Mouse (Mus musculus): ENCODE results near the gene Itga7.

The Itga7 gene

DNA sequence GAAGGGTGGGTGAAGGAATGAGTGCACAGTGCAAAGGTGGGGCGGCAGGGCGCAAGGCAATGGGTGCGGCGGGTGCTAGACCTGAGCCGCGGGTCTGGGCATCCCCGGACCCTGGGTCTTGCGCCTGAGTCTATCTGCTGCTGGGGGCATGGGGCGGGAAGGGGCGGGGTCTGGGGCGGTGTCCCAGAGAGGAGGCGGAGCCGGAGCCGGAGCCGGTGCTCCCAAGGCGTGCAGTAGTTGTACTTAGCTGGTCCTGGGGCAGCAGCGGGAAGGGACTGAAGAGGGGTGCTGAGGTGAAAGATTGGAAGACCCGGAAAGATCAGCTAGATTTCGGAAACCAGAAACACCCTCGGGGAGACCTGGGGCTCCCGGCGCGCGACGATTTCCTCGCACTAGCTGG, at the start of gene Itga7:
Gene Itga7, plus strand, starts transcription at position 245 of the 400 bp plus-strand sequence.
- no peak for DNase-seq (ENCODE audit: low read depth, low spot score)

DNA sequence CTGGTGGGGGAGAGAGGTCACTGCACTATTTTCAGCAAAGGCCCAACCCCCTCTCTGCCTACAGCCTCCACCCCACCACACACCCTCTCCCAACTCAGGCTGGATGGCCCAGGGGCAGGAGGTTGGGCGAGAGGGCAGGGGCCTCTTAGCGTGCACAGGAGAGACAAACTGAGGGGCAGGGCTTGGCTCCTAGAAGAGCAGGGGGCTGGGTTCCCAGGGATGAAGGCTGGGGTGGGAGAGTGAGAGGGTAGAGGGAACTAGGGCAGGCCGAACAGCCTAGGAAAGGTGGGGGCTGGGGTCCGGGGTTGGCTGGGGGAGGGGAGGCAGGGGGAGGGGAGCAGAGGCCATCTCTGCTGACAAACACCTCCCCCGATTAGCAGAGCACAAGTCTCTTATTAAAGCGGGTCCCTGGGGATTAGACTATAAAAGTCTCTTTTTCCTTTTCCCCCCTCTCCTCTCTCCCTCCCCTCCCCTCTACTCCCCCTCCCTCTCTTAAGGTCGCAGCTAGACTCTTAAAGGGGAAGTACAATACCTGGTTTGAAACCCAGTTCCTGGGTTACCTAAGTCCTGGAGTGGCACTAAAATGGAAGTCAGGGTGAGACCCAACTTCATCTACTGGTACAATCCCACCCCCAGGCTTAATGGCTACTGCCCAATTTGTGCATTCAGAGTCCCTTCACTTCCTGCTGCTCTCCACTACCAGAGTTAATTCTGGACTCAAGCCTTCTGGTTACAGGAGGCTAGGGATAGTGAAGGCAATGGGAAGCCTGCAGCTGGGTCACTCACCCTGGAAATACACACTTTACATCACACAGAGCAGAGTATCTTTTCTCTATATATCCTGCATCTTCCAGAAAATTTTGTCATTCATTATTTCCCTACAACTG, 44.4 kb upstream of the Itga7 start:
- DNase-seq (ENCODE audit: low read depth, low spot score), result no peak

GRCm38 (mm10) chr10:128889846-128890245, 43.8 kb upstream of the Itga7 start:
- no peak for DNase-seq (ENCODE audit: low read depth, low spot score)

- no peak for DNase-seq (ENCODE audit: low read depth, low spot score)
Observed at GRCm38 (mm10) chr10:128890383-128891295, 43.0 kb upstream of the Itga7 start.

GRCm38 (mm10) chr10:128891296-128892094, 42.1 kb upstream of the Itga7 start, which contains the start of gene Gdf11:
Gdf11 (minus strand) TSS chr10:128891718.
- no peak for DNase-seq (ENCODE audit: low read depth, low spot score)

DNA sequence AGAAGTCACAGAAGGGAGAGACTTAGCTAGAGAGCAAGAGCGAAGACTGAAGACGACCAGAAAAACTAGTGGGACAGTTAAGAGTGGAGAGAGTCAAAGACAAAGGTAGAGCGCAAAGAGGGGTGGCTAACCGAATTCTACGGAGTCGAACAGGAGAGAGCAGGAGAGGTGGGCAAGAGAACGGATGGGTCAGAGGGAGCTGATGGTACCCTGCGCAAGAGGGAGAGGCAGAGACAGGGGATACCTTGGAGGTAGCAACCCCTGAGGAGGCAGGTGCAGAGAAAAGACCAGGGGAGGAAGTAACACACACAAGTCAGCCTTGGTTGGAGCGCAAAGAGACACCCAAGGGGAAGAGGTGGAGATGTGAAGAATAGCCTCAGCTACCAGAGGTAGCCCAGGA, 41.4 kb upstream of the Itga7 start:
- DNase-seq (ENCODE audit: low read depth, low spot score), result no peak

GRCm38 (mm10) chr10:128895437-128895836, 38.2 kb upstream of the Itga7 start:
- DNase-seq (ENCODE audit: low read depth, low spot score), result peak; percentile 56

- no peak for DNase-seq (ENCODE audit: low read depth, low spot score)
Observed at GRCm38 (mm10) chr10:128895952-128896693, 37.5 kb upstream of the Itga7 start.

GRCm38 (mm10) chr10:128896807-128897206, 36.8 kb upstream of the Itga7 start:
- no peak for DNase-seq (ENCODE audit: low read depth, low spot score)

GRCm38 (mm10) chr10:128897501-128897900, 36.1 kb upstream of the Itga7 start:
- DNase-seq (ENCODE audit: low read depth, low spot score), result no peak

DNA sequence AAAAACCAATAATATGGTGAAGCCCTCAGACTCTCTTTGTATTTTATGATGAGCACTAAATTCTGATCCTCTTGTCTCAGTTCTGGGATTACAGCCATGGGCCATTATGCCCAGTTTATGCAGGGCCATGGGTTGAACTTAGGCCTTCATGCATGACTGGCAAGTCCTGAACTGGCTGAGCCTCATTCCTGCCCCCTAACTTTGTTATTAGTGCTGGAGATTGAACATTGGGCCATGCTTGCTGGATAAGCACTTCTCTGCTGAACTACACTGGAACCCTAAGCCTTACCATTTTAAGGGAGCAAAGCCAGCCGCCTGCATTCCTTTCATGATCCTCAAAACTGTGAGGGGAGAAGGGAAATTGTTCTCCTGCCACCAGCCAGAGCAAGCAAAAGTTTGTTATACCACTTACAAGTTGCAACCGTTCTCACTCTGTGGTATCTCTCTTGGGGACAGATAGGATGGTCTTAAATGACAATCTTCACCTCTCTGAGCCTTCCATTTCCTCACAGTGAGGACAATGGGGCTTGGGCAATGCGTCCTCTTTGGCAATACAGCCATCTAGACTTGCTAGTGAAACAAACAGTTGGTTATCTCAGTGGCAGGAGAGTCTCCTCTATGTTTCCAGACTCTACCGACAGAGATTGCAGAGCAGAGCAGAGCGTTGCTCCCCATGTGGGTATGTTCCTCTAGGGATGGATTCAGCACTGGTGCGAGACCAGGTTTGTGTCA, 33.7 kb upstream of the Itga7 start:
- DNase-seq (ENCODE audit: low read depth, low spot score), result no peak

DNA sequence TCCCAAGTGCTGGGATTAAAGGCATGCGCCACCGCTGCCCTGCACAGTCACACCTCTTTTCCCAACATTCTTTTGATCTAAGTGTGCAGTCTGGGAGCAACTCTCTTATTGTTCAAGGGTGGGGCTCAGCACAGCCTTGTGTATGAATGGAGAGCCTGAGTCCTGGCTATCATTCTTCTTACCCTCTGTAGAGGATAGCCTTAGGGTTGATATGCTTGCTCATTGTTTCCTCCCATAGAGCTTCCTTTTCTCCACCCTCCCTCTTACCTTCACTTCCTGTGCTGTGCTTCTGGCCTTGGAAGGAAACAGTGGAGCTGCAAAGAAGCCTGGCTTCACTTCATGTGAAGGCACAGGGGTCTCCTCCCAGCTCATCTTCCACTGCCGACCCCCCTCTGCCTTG, 32.9 kb upstream of the Itga7 start, which contains the start of gene Cd63:
Gene Cd63, plus strand, starts transcription at position 292 of the 400 bp plus-strand sequence.
- no peak for DNase-seq (ENCODE audit: low read depth, low spot score)

DNA sequence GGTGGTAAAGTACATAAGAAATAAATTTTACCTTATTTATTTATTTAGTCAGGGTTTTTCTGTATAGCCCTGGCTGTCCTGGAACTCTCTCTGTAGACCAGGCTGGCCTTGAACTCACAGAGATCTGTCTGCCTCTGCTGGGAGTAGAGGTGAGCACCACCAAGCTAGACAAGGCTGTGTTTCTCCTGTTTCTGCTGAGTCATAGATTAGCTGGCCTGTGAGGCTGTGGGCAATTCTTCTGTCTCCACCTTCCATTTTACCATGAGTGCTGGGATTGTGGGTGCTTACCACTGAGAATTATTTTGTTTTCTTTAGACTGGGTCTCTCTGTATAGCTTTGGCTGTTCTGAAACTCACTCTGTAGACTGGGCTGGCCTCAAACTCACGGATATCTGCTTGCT, 32.2 kb upstream of the Itga7 start:
- no peak for DNase-seq (ENCODE audit: low read depth, low spot score)

DNA sequence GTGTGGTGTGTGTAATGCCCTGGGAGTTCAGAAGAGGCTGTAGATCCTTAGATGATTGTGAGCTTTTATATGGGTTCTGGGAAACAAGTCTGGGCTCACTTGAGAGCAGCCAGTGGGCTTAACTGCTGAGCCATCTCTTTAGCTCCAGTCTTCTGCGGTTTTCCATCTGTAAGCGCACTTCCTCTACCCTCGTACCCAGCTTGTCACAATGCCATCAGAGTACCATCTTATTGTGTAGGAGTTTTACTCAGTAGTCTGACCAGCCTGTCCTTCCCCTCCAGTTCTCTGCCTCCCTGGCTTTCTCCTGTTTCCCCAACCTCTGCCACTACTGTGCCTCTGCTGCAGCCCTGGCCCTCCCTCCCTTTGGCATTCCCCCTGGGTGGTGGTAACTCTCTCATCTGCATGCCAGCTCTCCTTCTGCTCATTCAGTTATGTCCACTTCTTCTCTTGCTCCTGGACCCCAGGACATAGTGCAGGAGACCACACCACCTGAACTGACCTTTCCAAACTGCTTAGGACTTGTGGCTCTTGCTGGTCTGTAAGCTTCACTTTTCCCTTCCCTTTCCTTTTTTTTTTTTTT, 31.1 kb upstream of the Itga7 start:
- no peak for DNase-seq (ENCODE audit: low read depth, low spot score)

GRCm38 (mm10) chr10:128904812-128905211, 28.8 kb upstream of the Itga7 start:
- DNase-seq (ENCODE audit: low read depth, low spot score), result no peak

GRCm38 (mm10) chr10:128908778-128909448, 24.7 kb upstream of the Itga7 start:
- no peak for DNase-seq (ENCODE audit: low read depth, low spot score)

DNA sequence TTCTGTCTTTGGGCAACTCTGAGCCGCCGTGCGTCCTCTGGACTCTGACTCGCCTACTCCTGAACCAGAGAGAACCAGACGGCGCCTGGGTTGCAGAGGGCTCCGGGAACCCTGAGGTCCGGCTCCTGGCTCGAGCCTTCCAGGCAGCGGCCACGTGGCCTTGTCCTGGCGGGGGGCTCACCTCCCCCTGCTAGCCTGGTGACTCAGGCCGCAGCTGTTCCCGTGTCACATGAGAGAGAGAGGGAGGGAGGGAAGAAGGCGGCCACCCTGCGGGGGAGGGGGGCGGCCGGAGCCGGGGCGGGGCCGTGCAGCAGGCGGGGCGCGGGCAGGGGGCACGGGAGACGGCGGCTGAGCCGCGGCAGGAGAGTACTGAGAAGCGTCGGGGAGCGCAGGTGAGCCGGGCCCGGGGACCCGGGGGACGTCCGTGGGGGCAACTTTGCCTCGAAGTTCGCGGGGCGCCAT, 24.0 kb upstream of the Itga7 start:
- DNase-seq (ENCODE audit: low read depth, low spot score), result no peak

- DNase-seq (ENCODE audit: low read depth, low spot score), result no peak
Observed at GRCm38 (mm10) chr10:128910066-128910841, 23.4 kb upstream of the Itga7 start.

Measured in c-Kit-negative CD71-positive TER-119-positive erythroid progenitor cells, embryonic 14.5 days (primary cell).